Mouse (Mus musculus): ENCODE measurements at regions not wholly inside any gene's neighbourhood (a gene's known extent, or its start where the extent isn't known, plus 50 kb on each side); places are given as distances from the start of the nearest gene placed in this dataset.

- TF ChIP-seq EP300 (IDR thresholded peaks at IDR 0.05): no peak
- TF ChIP-seq CTCF (IDR thresholded peaks at IDR 0.05): no peak
Measured at GRCm38 (mm10) chr3:35387386-35387785, 366.5 kb upstream of the Atp11b start.

All from lung, postnatal 0 days (tissue).